Mouse (Mus musculus) embryonic facial prominence, embryonic 15.5 days (tissue): Measurements from ENCODE around the gene Mta3. TPM values are rescaled to one million over a fixed set of nuclear protein-coding genes. Genes with fewer than 3 reads are reported as not detected.

Source experiments
- ATAC-seq: fragments of 200-750 bp; cut with Nextera tagmentation; 2 replicates; pipeline ENCODE4 v1.8.0; 2017; ENCODE audit warnings: low read depth, moderate TSS enrichment; ENCODE audit not compliant: insufficient number of reproducible peaks, low FRiP score, low TSS enrichment
- H3K27ac ChIP-seq: fragments of 300-500 bp; sonication (generic); replicated peaks from 2 replicates; pipeline ENCODE4 v1.5.1; 2015; ENCODE audit warnings: mild to moderate bottlenecking, inconsistent platforms
- H3K27me3 ChIP-seq: fragments of 300-500 bp; sonication (generic); 2 replicates; pipeline ENCODE4 v1.6.1; 2015; ENCODE audit warnings: inconsistent platforms
- H3K36me3 ChIP-seq: fragments of 300-500 bp; sonication (generic); 2 replicates; pipeline ENCODE4 v1.6.1; 2015; ENCODE audit warnings: mild to moderate bottlenecking, inconsistent platforms
- H3K4me1 ChIP-seq: fragments of 300-500 bp; sonication (generic); 2 replicates; pipeline ENCODE4 v1.6.1; 2015; ENCODE audit warnings: inconsistent platforms
- H3K4me2 ChIP-seq: fragments of 300-500 bp; sonication (generic); replicated peaks from 2 replicates; pipeline ENCODE4 v1.6.1; 2015; ENCODE audit warnings: mild to moderate bottlenecking, inconsistent platforms
- H3K4me3 ChIP-seq: fragments of 300-500 bp; sonication (generic); replicated peaks from 2 replicates; pipeline ENCODE4 v1.5.1; 2015; ENCODE audit warnings: mild to moderate bottlenecking, inconsistent platforms
- H3K9ac ChIP-seq: fragments of 300-500 bp; sonication (generic); 2 replicates; pipeline ENCODE4 v1.6.1; 2015; ENCODE audit warnings: inconsistent platforms
- H3K9me3 ChIP-seq: fragments of 300-500 bp; sonication (generic); replicated peaks from 2 replicates; pipeline ENCODE4 v1.6.1; 2016; ENCODE audit warnings: inconsistent platforms
- WGBS: fragments of 180-500 bp; shearing (Covaris S2); methylation state at CpG from one replicate; pipeline ENCODE4 v1.1.7; 2015; 5-methylcytosine and 5-hydroxymethylcytosine counted together
- polyA plus RNA-seq: library from polyadenylated mRNA; unstranded; fragments of >200 nt; fragmentation: Nextera tagmentation; extraction: Ambion mirVana; gene quantifications from 2 replicates; pipeline ENCODE4 v1.2.1, GENCODE M21; 2015

Mta3 gene
- polyA plus RNA-seq, 1 experiment from 2014 or later = 46.4 TPM

- Histone ChIP-seq H3K4me2 (no peak overlapping the region), H3K4me3 (no peak overlapping the region), H3K4me1 (peaks cover 10% of the 10 kb centered on the region), H3K27me3 (no peaks in the 10 kb centered on the region), H3K36me3 (no peaks in the 10 kb centered on the region), H3K27ac (no peak overlapping the region), H3K9me3 (no peaks in the 10 kb centered on the region), H3K9ac (no peak overlapping the region)
- no peak for ATAC-seq
- WGBS = 63% methylated on average over 7 of the region's 7 CpGs
These were observed 159.4 kb downstream of the Mta3 start for GRCm38 (mm10) chr17:83865366-83865765.

DNA sequence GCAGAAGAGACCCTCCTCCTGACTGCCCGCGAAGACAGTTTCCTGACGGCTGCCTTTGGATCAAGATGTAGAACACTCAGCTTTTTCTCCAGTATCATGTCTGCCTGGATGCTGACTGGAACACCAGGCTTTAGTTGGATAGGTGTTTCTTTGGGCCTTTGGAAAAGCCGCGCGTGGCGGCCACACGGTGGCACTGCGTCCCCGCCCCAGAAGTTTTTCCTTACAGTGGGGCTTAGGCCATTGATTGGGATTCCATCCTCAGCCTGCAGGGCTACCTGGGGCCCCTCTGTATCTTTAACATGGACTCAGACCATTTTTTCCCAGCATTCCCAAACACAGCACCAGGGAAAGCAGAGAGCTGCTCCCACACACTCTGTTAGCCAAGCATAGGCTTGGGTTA is 160.6 kb downstream of the Mta3 start:
- Histone ChIP-seq H3K4me3 (no peak overlapping the region), H3K4me2 (no peak overlapping the region), H3K9me3 (no peaks in the 10 kb centered on the region), H3K27ac (no peak overlapping the region), H3K27me3 (no peaks in the 10 kb centered on the region), H3K36me3 (no peaks in the 10 kb centered on the region), H3K4me1 (peaks cover 10% of the 10 kb centered on the region), H3K9ac (no peak overlapping the region)
- no peak for ATAC-seq
- WGBS = 15% methylated on average over 10 of the region's 10 CpGs

DNA sequence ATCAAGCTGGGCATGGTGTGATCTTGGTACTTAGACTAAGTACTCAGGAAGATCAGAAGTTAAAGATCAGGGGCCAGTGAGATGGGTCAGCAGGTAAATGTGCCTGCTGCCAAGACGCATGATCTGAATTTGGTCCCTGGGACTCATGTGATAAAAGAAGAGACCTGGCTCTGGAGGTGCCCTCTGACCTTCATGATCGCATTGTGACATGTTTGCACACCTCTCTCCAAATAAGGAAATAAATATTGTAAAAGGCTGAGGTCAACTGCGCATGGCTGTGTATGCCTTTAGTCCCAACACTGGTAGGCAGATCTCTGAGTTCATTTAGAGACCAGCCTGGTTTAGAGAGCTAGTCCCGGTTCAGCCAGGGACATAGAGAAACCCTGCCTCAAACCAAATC is 164.4 kb downstream of the Mta3 start:
- no peak overlapping the region for H3K4me3 ChIP-seq
- H3K9ac ChIP-seq = no peak overlapping the region
- H3K9me3 ChIP-seq = no peaks in the 10 kb centered on the region
- H3K4me1 ChIP-seq = peaks cover 18% of the 10 kb centered on the region
- H3K36me3 ChIP-seq = no peaks in the 10 kb centered on the region
- H3K4me2 ChIP-seq = no peak overlapping the region
- H3K27ac ChIP-seq = no peak overlapping the region
- 91% methylated on average over 4 of the region's 4 CpGs for WGBS
- ATAC-seq = no peak
- no peaks in the 10 kb centered on the region for H3K27me3 ChIP-seq

Other genes with a start within 250 kb of the Mta3 start
- gene Cox7a2l, start 188.8 kb upstream of the Mta3 start, polyA plus RNA-seq = 163 and 167 TPM in 2 replicates
- gene Kcng3, start 74.3 kb upstream of the Mta3 start, polyA plus RNA-seq = 0.05 TPM in 1 of 2 replicates, not detected in the other
- 1.1 and 1.6 TPM in 2 replicates for gene Haao, start 141.8 kb downstream of the Mta3 start, polyA plus RNA-seq